Mouse (Mus musculus): ENCODE results near the gene Slc9b1.

- TF ChIP-seq POLR2A (IDR thresholded peaks at IDR 0.05; ENCODE audit: borderline replicate concordance, extremely low read depth, low read depth, low read length), result no peak
- peak; percentile 37; the same call in 1 of the 2 replicates for TF ChIP-seq CTCF (IDR thresholded peaks at IDR 0.05; ENCODE audit: insufficient read depth, low read length)
Measured at GRCm38 (mm10) chr3:135328560-135328959, 19.3 kb upstream of the Slc9b1 start.
